Mouse (Mus musculus): ENCODE measurements around the gene Fmn2. TPM values are rescaled to one million over a fixed set of nuclear protein-coding genes. Genes with fewer than 3 reads are reported as not detected.

Fmn2 gene
- under 1 TPM; 0.04 to 0.09 TPM for total RNA-seq (2023)

DNA sequence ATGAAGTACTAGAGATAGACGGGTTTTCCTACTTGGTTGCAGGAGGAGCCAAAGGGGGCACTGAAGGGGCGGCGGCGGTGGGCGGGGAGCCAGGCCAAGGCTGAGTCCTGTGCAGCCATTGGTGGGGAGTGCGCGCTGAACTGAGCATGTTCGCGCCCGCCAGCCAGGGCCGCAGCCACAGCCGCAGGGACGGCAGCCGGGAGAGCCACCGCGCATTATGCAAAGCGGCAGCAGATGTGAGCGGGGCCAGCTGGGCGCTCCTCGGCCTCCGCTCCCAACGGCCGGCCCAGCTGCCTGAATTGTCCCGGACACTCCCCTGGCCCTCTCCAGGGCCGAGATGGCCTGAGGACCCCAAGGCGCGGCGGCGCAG lies at the start of gene Fmn2:
Fmn2 (plus strand) TSS at position 165 of the 370 bp plus-strand sequence.

Other genes with a start within 250 kb of the Fmn2 start
- not detected for gene Olfr419, start 249.8 kb upstream of the Fmn2 start, total RNA-seq (2023)
- gene Mptx1, start 171.3 kb upstream of the Fmn2 start, total RNA-seq (2023), result not detected
- not detected for gene Olfr417, start 136.7 kb upstream of the Fmn2 start, total RNA-seq (2023)
- not detected for gene Olfr248, start 110.8 kb upstream of the Fmn2 start, total RNA-seq (2023)
- not detected for gene Olfr414, start 77.8 kb upstream of the Fmn2 start, total RNA-seq (2023)
- not detected for gene Olfr220, start 59.7 kb upstream of the Fmn2 start, total RNA-seq (2023)

Data from neutrophil, adult 83 days (primary cell).